Mouse (Mus musculus) liver, embryonic 13.5 days (tissue): ENCODE results near the gene Cmklr1. TPM values are rescaled to one million over a fixed set of nuclear protein-coding genes. Genes with fewer than 3 reads are reported as not detected.
A peak's percentile ranks its signal among the peaks of the same experiment; 100 is the strongest.

ENCODE experiments used
- ATAC-seq: fragments of 200-750 bp; cut with Nextera tagmentation; 2 replicates; pipeline ENCODE4 v1.8.0; 2017; ENCODE audit warnings: low read depth, mild to moderate bottlenecking, moderate number of reproducible peaks, moderate library complexity
- DNase-seq: peaks from one replicate; pipeline ENCODE4 v3.0.0; 2022
- H3K27ac ChIP-seq: fragments of 300-500 bp; sonication (generic); 2 replicates; pipeline ENCODE4 v1.5.1; 2015; ENCODE audit warnings: moderate library complexity, mild to moderate bottlenecking, inconsistent platforms
- H3K27me3 ChIP-seq: fragments of 300-500 bp; sonication (generic); 2 replicates; pipeline ENCODE4 v1.6.1; 2015; ENCODE audit warnings: mild to moderate bottlenecking, inconsistent platforms
- H3K36me3 ChIP-seq: fragments of 300-500 bp; sonication (generic); 2 replicates; pipeline ENCODE4 v1.6.1; 2015; ENCODE audit warnings: mild to moderate bottlenecking, inconsistent platforms
- H3K4me1 ChIP-seq: fragments of 300-500 bp; sonication (generic); replicated peaks from 2 replicates; pipeline ENCODE4 v1.6.1; 2015; ENCODE audit warnings: inconsistent platforms
- H3K4me2 ChIP-seq: fragments of 300-500 bp; sonication (generic); 2 replicates; pipeline ENCODE4 v1.6.1; 2015; ENCODE audit warnings: inconsistent platforms, mild to moderate bottlenecking, moderate library complexity
- H3K4me3 ChIP-seq: fragments of 300-500 bp; sonication (generic); replicated peaks from 2 replicates; pipeline ENCODE4 v1.5.1; 2015; ENCODE audit warnings: mild to moderate bottlenecking, inconsistent platforms
- H3K9ac ChIP-seq: fragments of 300-500 bp; sonication (generic); 2 replicates; pipeline ENCODE4 v1.6.1; 2015; ENCODE audit warnings: mild to moderate bottlenecking, inconsistent platforms
- H3K9me3 ChIP-seq: fragments of 300-500 bp; sonication (generic); replicated peaks from 2 replicates; pipeline ENCODE4 v1.6.1; 2016; ENCODE audit warnings: inconsistent platforms
- WGBS: fragments of 180-500 bp; shearing (Covaris S2); methylation state at CpG from one replicate; pipeline ENCODE4 v1.1.7; 2015; ENCODE audit not compliant: insufficient replicate concordance; 5-methylcytosine and 5-hydroxymethylcytosine counted together
- polyA plus RNA-seq: library from polyadenylated mRNA; unstranded; fragments of >200 nt; fragmentation: Nextera tagmentation; extraction: Ambion mirVana; gene quantifications from 2 replicates; pipeline ENCODE4 v1.2.1, GENCODE M21; 2015

Cmklr1 gene
- polyA plus RNA-seq = 1.4 and 1.8 TPM in 2 replicates

- H3K9ac ChIP-seq = no peak within 1 kb of the TSS
- 0 out of 2 replicates have a peak, but pooled peaks cover 3% of the 10 kb centered on the region for H3K4me1 ChIP-seq
- DNase-seq (no peak), ATAC-seq (0 out of 2 replicates have a peak, but pooled peaks have one; percentile 26)
- H3K36me3 ChIP-seq = no peaks in the 10 kb centered on the region
- peak within 1 kb of the TSS; percentile 10; the same call in 1 of the 2 replicates for H3K4me3 ChIP-seq
- WGBS = 6% methylated on average over 30 of the region's 30 CpGs
- no peak within 1 kb of the TSS for H3K27ac ChIP-seq
- peaks cover 20% of the 10 kb centered on the region for H3K27me3 ChIP-seq
- no peaks in the 10 kb centered on the region for H3K9me3 ChIP-seq
- H3K4me2 ChIP-seq = peak within 1 kb of the TSS; percentile 32
Measured at GRCm38 (mm10) chr5:113650035-113650865, at the start of gene Cmklr1. Gene Cmklr1 (minus strand): TSS chr5:113650426.

- Histone ChIP-seq H3K27ac (no peak overlapping the region), H3K27me3 (no peaks in the 10 kb centered on the region), H3K4me2 (no peak overlapping the region), H3K9me3 (peaks cover 5% of the 10 kb centered on the region; the same call in 1 of the 2 replicates), H3K9ac (no peak overlapping the region), H3K4me1 (no peaks in the 10 kb centered on the region), H3K36me3 (no peaks in the 10 kb centered on the region), H3K4me3 (no peak overlapping the region)
- WGBS = 47% methylated on average over 5 of the region's 5 CpGs
- no peak for DNase-seq
- ATAC-seq = no peak
Measured at GRCm38 (mm10) chr5:113694415-113694814, 44.2 kb upstream of the Cmklr1 start.

GRCm38 (mm10) chr5:113694000-113694399, 43.8 kb upstream of the Cmklr1 start:
- H3K4me1 ChIP-seq = no peaks in the 10 kb centered on the region
- WGBS = 52% methylated on average over 4 of the region's 4 CpGs
- no peaks in the 10 kb centered on the region for H3K36me3 ChIP-seq
- no peak for DNase-seq
- no peaks in the 10 kb centered on the region for H3K27me3 ChIP-seq
- no peak overlapping the region for H3K9ac ChIP-seq
- no peak overlapping the region for H3K4me2 ChIP-seq
- no peak for ATAC-seq
- no peak overlapping the region for H3K4me3 ChIP-seq
- no peak overlapping the region for H3K27ac ChIP-seq
- H3K9me3 ChIP-seq = peaks cover 5% of the 10 kb centered on the region; the same call in 1 of the 2 replicates

GRCm38 (mm10) chr5:113693196-113693755, 43.0 kb upstream of the Cmklr1 start:
- no peak overlapping the region for H3K4me3 ChIP-seq
- WGBS = 70% methylated on average over 8 of the region's 8 CpGs
- no peak overlapping the region for H3K9ac ChIP-seq
- DNase-seq (no peak), ATAC-seq (no peak)
- H3K4me2 ChIP-seq = no peak overlapping the region
- no peaks in the 10 kb centered on the region for H3K27me3 ChIP-seq
- no peaks in the 10 kb centered on the region for H3K36me3 ChIP-seq
- H3K4me1 ChIP-seq = no peaks in the 10 kb centered on the region
- no peak overlapping the region for H3K27ac ChIP-seq
- peaks cover 5% of the 10 kb centered on the region; the same call in 1 of the 2 replicates for H3K9me3 ChIP-seq

GRCm38 (mm10) chr5:113690866-113691265, 40.6 kb upstream of the Cmklr1 start:
- no peak overlapping the region for H3K4me2 ChIP-seq
- no peak overlapping the region for H3K27ac ChIP-seq
- 69% methylated on average over 2 of the region's 2 CpGs for WGBS
- no peak for ATAC-seq
- no peaks in the 10 kb centered on the region for H3K36me3 ChIP-seq
- DNase-seq = no peak
- H3K4me1 ChIP-seq = no peaks in the 10 kb centered on the region
- no peak overlapping the region for H3K4me3 ChIP-seq
- H3K9ac ChIP-seq = no peak overlapping the region
- no peaks in the 10 kb centered on the region for H3K27me3 ChIP-seq
- H3K9me3 ChIP-seq = peaks cover 5% of the 10 kb centered on the region; the same call in 1 of the 2 replicates

- ATAC-seq (no peak), DNase-seq (no peak)
- Histone ChIP-seq H3K27ac (no peak overlapping the region), H3K9ac (no peak overlapping the region), H3K36me3 (no peaks in the 10 kb centered on the region), H3K4me3 (no peak overlapping the region), H3K4me1 (no peaks in the 10 kb centered on the region), H3K27me3 (no peaks in the 10 kb centered on the region), H3K4me2 (no peak overlapping the region), H3K9me3 (peaks cover 5% of the 10 kb centered on the region; the same call in 1 of the 2 replicates)
- WGBS = 66% methylated on average over 15 of the region's 15 CpGs
Measured at GRCm38 (mm10) chr5:113690069-113690548, 39.9 kb upstream of the Cmklr1 start.

GRCm38 (mm10) chr5:113687514-113687913, 37.3 kb upstream of the Cmklr1 start:
- 57% methylated on average over 5 of the region's 5 CpGs for WGBS
- no peaks in the 10 kb centered on the region for H3K4me1 ChIP-seq
- ATAC-seq (no peak), DNase-seq (no peak)
- H3K4me3 ChIP-seq = no peak overlapping the region
- H3K27ac ChIP-seq = no peak overlapping the region
- no peak overlapping the region for H3K9ac ChIP-seq
- no peaks in the 10 kb centered on the region; the same call in 1 of the 2 replicates for H3K9me3 ChIP-seq
- no peaks in the 10 kb centered on the region for H3K36me3 ChIP-seq
- no peaks in the 10 kb centered on the region for H3K27me3 ChIP-seq
- H3K4me2 ChIP-seq = no peak overlapping the region

- H3K27ac ChIP-seq = no peak overlapping the region
- H3K4me3 ChIP-seq = no peak overlapping the region
- ATAC-seq (no peak), DNase-seq (no peak)
- H3K36me3 ChIP-seq = no peaks in the 10 kb centered on the region
- H3K27me3 ChIP-seq = no peaks in the 10 kb centered on the region
- no peak overlapping the region for H3K4me2 ChIP-seq
- H3K9ac ChIP-seq = no peak overlapping the region
- no peaks in the 10 kb centered on the region; the same call in 1 of the 2 replicates for H3K9me3 ChIP-seq
- no peaks in the 10 kb centered on the region for H3K4me1 ChIP-seq
- WGBS = 59% methylated on average over 5 of the region's 5 CpGs
Measured at GRCm38 (mm10) chr5:113685471-113685870, 35.2 kb upstream of the Cmklr1 start.

- H3K4me1 ChIP-seq = no peaks in the 10 kb centered on the region
- H3K4me2 ChIP-seq = no peak overlapping the region
- H3K9ac ChIP-seq = no peak overlapping the region
- H3K27ac ChIP-seq = no peak overlapping the region
- H3K4me3 ChIP-seq = no peak overlapping the region
- H3K36me3 ChIP-seq = no peaks in the 10 kb centered on the region
- no peaks in the 10 kb centered on the region; the same call in 1 of the 2 replicates for H3K9me3 ChIP-seq
- WGBS = 63% methylated on average over 5 of the region's 5 CpGs
- no peaks in the 10 kb centered on the region for H3K27me3 ChIP-seq
- DNase-seq (no peak), ATAC-seq (no peak)
Measured at GRCm38 (mm10) chr5:113683246-113683645, 33.0 kb upstream of the Cmklr1 start.

- ATAC-seq = no peak
- no peak overlapping the region for H3K4me3 ChIP-seq
- no peak overlapping the region for H3K4me2 ChIP-seq
- H3K4me1 ChIP-seq = no peaks in the 10 kb centered on the region
- H3K9ac ChIP-seq = no peak overlapping the region
- no peaks in the 10 kb centered on the region for H3K27me3 ChIP-seq
- H3K9me3 ChIP-seq = no peaks in the 10 kb centered on the region; the same call in 1 of the 2 replicates
- 71% methylated on average over 3 of the region's 3 CpGs for WGBS
- no peak for DNase-seq
- no peaks in the 10 kb centered on the region for H3K36me3 ChIP-seq
- H3K27ac ChIP-seq = no peak overlapping the region
Measured at GRCm38 (mm10) chr5:113682472-113682871, 32.2 kb upstream of the Cmklr1 start.

GRCm38 (mm10) chr5:113681219-113681618, 31.0 kb upstream of the Cmklr1 start:
- DNase-seq = no peak
- Histone ChIP-seq H3K4me2 (no peak overlapping the region), H3K9ac (no peak overlapping the region), H3K27me3 (no peaks in the 10 kb centered on the region), H3K4me1 (no peaks in the 10 kb centered on the region), H3K27ac (no peak overlapping the region), H3K9me3 (no peaks in the 10 kb centered on the region), H3K4me3 (no peak overlapping the region), H3K36me3 (no peaks in the 10 kb centered on the region)
- WGBS = 73% methylated on average over 14 of the region's 14 CpGs
- no peak for ATAC-seq
